25 mouse cellular contexts compared by ENCODE assay signal in the genomic region with DNA sequence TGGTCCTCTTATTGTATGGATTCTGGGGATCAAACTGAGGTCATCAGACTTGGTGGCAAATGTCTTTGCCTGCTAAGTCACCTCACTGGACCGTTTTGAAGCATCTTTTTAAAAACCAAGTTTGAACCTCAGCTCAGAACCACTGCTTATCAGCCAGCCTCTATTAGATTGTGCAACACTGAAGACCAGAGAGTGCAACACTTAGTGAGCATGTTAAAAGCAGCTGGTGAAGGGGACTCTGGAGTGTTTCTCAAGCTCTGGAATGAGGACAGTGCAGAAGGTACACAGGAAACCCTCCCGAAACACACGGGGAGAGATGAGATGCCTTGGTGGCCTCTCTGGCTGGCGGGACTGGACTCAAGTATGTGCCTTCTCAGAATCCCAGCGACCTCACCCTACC. TPM values are rescaled to one million over a fixed set of nuclear protein-coding genes. Genes with fewer than 3 reads are reported as not detected.
"Had no signal": no experiment of that assay in that cellular context is flagged by ENCODE, and none has a peak within 500 bp of the region (broad histone marks: within the 10 kb centered on the region; RNA-seq: fewer than 3 reads in every experiment).

No protein-coding gene starts in this region.

- H3K9ac ChIP-seq: hindbrain, embryonic 12.5 days; hindbrain, embryonic 14.5 days; intestine, embryonic 15.5 days; limb, embryonic 12.5 days had no signal

- H3K27me3 ChIP-seq: hindbrain, embryonic 12.5 days; intestine, embryonic 15.5 days; limb, embryonic 12.5 days had no signal

- H3K36me3 ChIP-seq: hindbrain, embryonic 10.5 days; hindbrain, embryonic 12.5 days; intestine, embryonic 15.5 days; limb, embryonic 12.5 days had no signal

- ATAC-seq: hindbrain, embryonic 16.5 days; intestine, embryonic 15.5 days; intestine, postnatal 0 days had no signal

- H3K4me1 ChIP-seq: hindbrain, embryonic 10.5 days; hindbrain, embryonic 12.5 days; intestine, embryonic 15.5 days; limb, embryonic 10.5 days; limb, embryonic 12.5 days had no signal

- H3K27ac ChIP-seq: heart, adult 2 months; hindbrain, embryonic 10.5 days; hindbrain, embryonic 12.5 days; hindbrain, embryonic 14.5 days; intestine, embryonic 15.5 days; layer of hippocampus, adult 2 months; left cerebral cortex, adult 2 months; limb, embryonic 10.5 days; limb, embryonic 12.5 days had no signal

- H3K4me3 ChIP-seq: heart, adult 2 months; hindbrain, embryonic 10.5 days; hindbrain, embryonic 12.5 days; intestine, embryonic 15.5 days; layer of hippocampus, adult 2 months; left cerebral cortex, adult 2 months; limb, embryonic 10.5 days; limb, embryonic 12.5 days had no signal

- H3K9me3 ChIP-seq: hindbrain, embryonic 10.5 days; hindbrain, embryonic 12.5 days; intestine, embryonic 15.5 days; limb, embryonic 10.5 days; limb, embryonic 12.5 days had no signal

- DNase-seq: gastrocnemius, postnatal 14 days; gastrocnemius, postnatal 36 days; heart, adult 2 months; heart, postnatal 10 days; heart, postnatal 4 days; kidney, adult 18-20 months; kidney, adult 8-10 months; kidney, postnatal 10 days; kidney, postnatal 25 days; kidney, postnatal 4 days; liver had no signal

- H3K4me2 ChIP-seq: heart, embryonic 11.5 days; hindbrain, embryonic 12.5 days; hindbrain, embryonic 14.5 days; intestine, embryonic 15.5 days; limb, embryonic 12.5 days; liver, embryonic 11.5 days had no signal

RNA-seq across cellular contexts. Expression of a gene that starts 26.0 kb away (rescaled TPM):
- total RNA-seq: gastrocnemius, adult 18-20 months; gastrocnemius, adult 8-10 months; gastrocnemius, postnatal 14 days; gastrocnemius, postnatal 36 days had no signal
- polyA plus RNA-seq: hindbrain, embryonic 14.5 days had no signal
